Mouse (Mus musculus): Measurements from ENCODE around the gene Slc6a16.
A peak's percentile ranks its signal among the peaks of the same experiment; 100 is the strongest.

Slc6a16 gene

GRCm38 (mm10) chr7:45253806-45254205 lies 12.9 kb downstream of the Slc6a16 start:
- no peak for DNase-seq (ENCODE audit: low spot score in 2 of 2)

- peak in 1 of 2 experiments; percentile 63 for DNase-seq (ENCODE audit: low spot score in 2 of 2)
These were observed 14.9 kb downstream of the Slc6a16 start for GRCm38 (mm10) chr7:45255822-45256221.

- DNase-seq (ENCODE audit: low spot score in 2 of 2) = no peak
These were observed 16.4 kb downstream of the Slc6a16 start for GRCm38 (mm10) chr7:45257063-45257840.

- DNase-seq (ENCODE audit: low spot score in 2 of 2) = no peak
These were observed 18.4 kb downstream of the Slc6a16 start for GRCm38 (mm10) chr7:45259281-45259680.

DNA sequence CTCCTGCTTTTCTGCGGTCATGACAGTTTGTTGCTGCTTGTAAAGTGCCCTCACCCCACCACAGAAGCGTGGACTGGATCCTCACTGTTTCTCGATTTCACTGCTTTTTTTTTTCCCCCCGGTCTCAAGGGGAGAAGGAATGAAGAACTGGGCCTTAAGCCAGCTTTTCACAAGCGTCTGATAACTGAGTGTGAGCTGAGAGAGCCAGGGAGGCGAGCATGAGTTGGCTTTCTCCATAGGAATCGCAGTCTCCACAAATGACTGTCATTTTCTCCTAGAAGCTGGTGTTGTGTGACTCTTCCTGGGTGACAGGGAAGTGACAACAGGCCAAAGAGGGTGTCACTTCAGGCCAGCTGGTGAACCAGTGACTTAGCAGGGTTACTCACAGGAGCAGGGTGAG lies 21.4 kb downstream of the Slc6a16 start:
- DNase-seq (ENCODE audit: low spot score in 2 of 2) = no peak

DNA sequence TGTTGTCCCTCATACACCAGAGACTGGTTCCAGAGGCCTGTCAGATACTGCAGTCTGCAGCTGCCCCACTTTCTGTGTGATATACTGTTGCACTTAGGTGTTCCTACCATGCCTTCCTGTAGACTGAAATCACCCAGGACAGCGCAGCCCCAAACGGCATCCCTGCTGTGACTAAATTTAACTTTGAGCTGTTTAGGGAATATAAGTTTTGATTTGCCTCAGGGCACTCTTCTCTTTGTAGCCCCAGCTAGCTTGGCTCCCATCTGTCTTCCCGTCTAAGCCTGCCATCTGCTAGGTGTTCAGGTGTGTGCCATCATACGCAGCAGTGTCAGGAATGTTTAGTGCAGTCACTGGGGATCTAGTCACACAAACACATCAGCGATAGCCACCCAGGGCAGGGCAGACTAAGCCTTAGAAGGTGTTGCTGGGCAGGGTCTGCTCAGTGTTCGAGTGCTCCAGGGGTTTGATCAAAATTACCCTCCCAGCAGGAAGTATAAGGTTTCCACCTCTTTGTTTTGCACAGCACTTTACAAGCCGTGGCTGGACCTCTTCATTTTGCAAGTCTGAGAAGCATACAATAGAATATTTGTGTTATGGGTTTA lies 22.2 kb downstream of the Slc6a16 start:
- DNase-seq (ENCODE audit: low spot score in 2 of 2) = no peak

- DNase-seq (ENCODE audit: low spot score in 2 of 2) = no peak
These were observed 23.5 kb downstream of the Slc6a16 start for GRCm38 (mm10) chr7:45264348-45264747.

DNA sequence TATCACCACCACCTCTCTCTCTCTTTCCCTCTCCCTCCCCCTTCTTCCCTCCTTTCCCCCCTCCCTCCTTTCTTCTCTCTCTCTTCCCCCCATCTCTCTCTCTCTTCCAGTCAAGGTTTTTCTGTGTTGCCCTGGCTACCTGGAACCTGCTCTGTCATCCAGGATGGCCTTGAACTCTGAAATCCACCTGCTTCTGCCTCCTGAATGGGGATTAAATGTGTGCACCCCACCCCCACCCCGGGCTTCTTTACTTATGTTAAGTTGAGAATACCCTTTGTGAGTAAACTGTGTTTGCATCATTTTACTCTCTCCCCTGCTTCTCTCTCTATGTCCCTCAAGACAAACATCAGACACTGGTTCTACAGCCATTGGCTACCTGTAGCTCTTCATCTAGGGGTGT lies 24.6 kb downstream of the Slc6a16 start:
- DNase-seq (ENCODE audit: low spot score in 2 of 2) = no peak

- no peak for DNase-seq (ENCODE audit: low spot score in 2 of 2)
These were observed 32.0 kb downstream of the Slc6a16 start for GRCm38 (mm10) chr7:45272786-45273412.

DNA sequence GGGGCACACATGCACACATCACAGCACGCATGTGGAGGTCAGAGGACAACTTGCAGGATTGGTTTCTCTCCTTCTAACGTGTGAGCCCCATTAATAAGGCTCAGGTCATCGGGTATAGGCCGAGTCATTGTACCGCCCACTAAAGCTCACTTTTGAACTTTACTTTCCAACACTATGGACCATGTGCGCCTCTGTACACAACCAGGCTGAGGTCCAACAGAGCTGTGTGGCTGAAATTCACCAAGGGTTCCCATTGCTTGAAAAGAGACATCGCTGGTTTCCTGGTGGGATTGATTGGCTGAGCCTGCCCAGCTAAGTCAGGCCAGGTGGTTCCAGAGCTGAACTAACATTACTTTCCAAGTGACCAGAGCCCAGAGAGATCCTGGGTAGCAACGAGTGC lies 32.8 kb downstream of the Slc6a16 start:
- DNase-seq (ENCODE audit: low spot score in 2 of 2) = no peak

DNA sequence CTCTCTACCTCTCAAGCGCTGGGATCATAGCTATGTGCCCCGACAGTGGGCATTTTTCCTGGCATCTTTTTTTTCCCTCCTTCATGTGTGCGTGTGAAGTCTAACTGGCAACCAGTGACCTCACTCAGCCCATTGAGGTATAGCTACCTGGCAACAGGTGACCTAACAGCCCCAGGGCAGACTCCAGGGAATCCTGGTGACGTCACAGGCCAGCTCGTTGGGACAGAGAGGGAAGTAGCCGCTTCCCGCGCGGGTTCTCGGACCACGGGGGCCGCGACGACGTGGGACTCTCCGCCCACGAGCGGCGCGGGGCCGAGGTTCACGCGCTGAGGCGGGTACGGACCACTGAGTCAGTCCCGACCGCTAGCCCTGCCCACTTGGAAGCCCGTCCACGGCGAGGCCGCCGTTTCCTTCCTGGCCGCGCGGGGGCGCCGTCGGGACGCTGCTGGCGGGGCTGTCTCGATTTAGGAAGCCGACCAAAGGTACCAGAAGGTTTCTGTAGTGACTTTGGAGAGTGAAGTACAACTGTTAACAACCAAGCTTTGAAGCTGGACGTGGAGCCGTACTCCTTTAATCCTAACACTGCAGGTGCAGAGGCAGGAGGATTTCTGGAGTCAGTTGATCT lies 36.4 kb downstream of the Slc6a16 start, which contains the start of gene Slc6a21:
Gene Slc6a21, plus strand, starts transcription at position 378 of the 625 bp plus-strand sequence.
- peak; percentile 67 to 82 for DNase-seq (ENCODE audit: low spot score in 2 of 2)

- no peak for DNase-seq (ENCODE audit: low spot score in 2 of 2)
These were observed 45.6 kb downstream of the Slc6a16 start for GRCm38 (mm10) chr7:45286486-45286885.

DNA sequence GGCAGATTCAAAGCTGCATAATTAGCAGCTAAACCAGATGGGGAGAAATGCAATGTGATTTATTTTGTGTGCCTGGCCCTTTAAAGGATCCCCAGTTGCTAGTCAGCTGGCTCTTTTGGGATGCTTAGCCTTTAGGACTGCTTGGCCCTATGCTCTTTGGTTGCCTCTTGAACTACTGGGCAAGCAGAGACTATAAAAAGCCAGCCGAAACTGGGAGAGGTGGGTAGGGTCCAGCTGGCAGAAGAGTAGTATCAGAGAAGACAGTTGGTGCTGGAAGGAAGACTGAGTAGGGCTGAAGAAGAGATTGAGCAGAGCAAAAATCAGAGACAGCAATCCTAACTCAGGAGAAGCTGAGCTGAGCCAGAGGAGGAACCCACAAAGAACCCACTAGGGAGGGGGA lies 55.7 kb downstream of the Slc6a16 start:
- DNase-seq (ENCODE audit: low spot score in 2 of 2) = no peak

GRCm38 (mm10) chr7:45297563-45297962 lies 56.7 kb downstream of the Slc6a16 start:
- no peak for DNase-seq (ENCODE audit: low spot score in 2 of 2)

DNA sequence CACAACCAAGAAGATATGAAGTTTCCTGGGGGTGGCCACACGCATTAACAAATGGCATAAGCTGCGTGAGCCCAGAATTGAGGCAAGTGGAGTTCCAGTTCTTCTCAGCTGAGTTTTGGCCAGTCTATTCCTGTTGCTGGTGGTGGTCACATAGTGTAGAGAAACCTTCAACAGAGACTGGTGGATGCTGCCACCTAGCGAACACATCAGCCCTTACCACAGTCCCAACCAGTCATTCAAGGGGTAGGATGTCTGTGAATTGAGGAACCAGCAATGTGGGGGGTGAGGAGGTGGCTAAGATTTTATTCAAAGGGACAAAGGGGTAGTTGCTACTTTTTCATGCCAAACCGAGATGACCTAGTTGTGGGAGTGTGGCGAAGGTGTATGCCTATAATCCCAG lies 58.9 kb downstream of the Slc6a16 start:
- DNase-seq (ENCODE audit: low spot score in 2 of 2) = peak; percentile 41 to 44

GRCm38 (mm10) chr7:45300270-45300669 lies 59.4 kb downstream of the Slc6a16 start:
- peak; percentile 54 to 65 for DNase-seq (ENCODE audit: low spot score in 2 of 2)

DNA sequence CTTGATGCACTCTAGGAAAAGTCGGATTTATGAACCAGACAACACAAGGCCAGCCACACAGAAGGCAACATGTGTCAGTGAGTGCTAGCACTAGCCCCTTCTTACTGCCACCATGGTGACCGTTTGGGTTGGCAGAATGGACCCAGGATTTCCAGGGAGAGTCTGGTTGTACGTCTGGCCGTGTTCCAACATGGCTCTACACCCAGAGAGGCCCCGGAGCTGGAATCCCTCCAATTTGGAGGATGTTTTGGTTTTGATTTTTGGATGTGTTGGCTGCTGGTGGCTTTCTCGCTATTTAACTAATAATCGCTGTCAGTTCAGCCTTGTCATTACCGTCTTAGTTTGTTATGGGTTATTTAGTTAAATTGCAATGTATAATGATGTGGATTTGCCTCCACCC lies 61.7 kb downstream of the Slc6a16 start:
- no peak for DNase-seq (ENCODE audit: low spot score in 2 of 2)

DNA sequence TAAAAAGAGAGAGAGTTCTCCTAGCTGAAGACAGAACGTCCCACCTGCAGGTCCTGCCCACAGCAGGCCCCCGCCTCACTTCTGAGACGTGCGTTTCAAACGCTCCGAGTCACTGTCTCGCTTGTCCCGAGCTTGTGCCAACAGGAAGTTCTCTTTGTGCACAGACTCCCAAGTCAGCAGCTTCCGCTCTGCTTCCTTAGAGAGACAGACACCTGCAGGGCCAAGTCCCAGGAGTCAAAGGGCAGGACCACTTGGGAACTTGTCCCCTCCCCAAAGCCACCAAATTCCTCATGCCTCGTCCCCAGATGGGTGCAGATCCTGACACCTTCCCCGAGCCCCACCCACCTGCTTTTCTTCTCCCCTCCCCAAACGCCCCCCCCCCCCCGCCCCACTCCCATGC lies 64.0 kb downstream of the Slc6a16 start:
- DNase-seq (ENCODE audit: low spot score in 2 of 2) = no peak

GRCm38 (mm10) chr7:45305275-45305674 lies 64.4 kb downstream of the Slc6a16 start:
- DNase-seq (ENCODE audit: low spot score in 2 of 2) = peak in 1 of 2 experiments; percentile 48

GRCm38 (mm10) chr7:45308551-45309240 lies 67.8 kb downstream of the Slc6a16 start:
- DNase-seq (ENCODE audit: low spot score in 2 of 2) = no peak

- peak in 1 of 2 experiments; percentile 40 for DNase-seq (ENCODE audit: low spot score in 2 of 2)
These were observed 68.6 kb downstream of the Slc6a16 start for GRCm38 (mm10) chr7:45309455-45309854.

- no peak for DNase-seq (ENCODE audit: low spot score in 2 of 2)
These were observed 71.1 kb downstream of the Slc6a16 start for GRCm38 (mm10) chr7:45312023-45312422.

All from urinary bladder, postnatal 36 days (tissue).